Mouse (Mus musculus) left cerebral cortex, postnatal 25 days (tissue): Measurements from ENCODE around the gene Dhrs7b. TPM values are rescaled to one million over a fixed set of nuclear protein-coding genes. Genes with fewer than 3 reads are reported as not detected.
"Not testable (repeated sequence)": the region's sequence is repeated elsewhere in the genome, so short reads cannot be mapped to it uniquely, and the experiment has no call there.

Experiments
- DNase-seq, 2 experiments: peaks; one replicate each; pipeline ENCODE4 v3.0.0; 2022; ENCODE audit warnings: low spot score in 2 of 2, mixed read lengths in 1 of 2
- intact Hi-C: fragments of 180-260 bp; cut with DNase I; formaldehyde crosslinking; loops from one replicate; pipeline ENCODE4 v1.15.1; 2025
- total RNA-seq, 2 experiments: library from RNA; stranded (reverse); gene quantifications; 2 replicates each; pipeline ENCODE4 v1.2.3; 2021

Dhrs7b gene
- total RNA-seq, 2 experiments from 2014 or later = 29.8 to 30.1 TPM

- DNase-seq, intact Hi-C loops: not testable (repeated sequence)
Observed at GRCm38 (mm10) chr11:60886986-60887385, 56.6 kb downstream of the Dhrs7b start.

DNA sequence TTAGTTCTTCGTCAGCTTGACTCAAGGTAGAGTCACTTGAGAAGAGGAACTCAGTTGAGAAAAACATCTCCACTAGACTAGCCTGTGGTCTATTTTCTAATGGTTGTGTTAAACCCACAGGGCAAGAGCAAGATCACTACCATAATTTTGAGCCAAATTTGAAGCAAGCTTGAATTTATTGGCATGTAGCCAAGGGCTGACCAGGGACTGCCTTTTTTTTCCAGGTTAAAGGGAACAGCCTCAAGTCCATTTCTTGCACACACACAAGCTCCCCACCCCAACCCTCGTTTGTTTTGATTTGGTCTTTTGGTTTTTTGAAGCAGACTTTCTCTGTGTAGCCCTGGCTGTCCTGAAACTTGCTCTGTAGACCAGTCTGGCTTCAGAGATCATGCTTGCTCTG is 59.4 kb downstream of the Dhrs7b start:
- DNase-seq = no peak
- intact Hi-C loops = no loop called here

GRCm38 (mm10) chr11:60890286-60890685 is 59.9 kb downstream of the Dhrs7b start:
- intact Hi-C loops = no loop called here
- no peak for DNase-seq

DNA sequence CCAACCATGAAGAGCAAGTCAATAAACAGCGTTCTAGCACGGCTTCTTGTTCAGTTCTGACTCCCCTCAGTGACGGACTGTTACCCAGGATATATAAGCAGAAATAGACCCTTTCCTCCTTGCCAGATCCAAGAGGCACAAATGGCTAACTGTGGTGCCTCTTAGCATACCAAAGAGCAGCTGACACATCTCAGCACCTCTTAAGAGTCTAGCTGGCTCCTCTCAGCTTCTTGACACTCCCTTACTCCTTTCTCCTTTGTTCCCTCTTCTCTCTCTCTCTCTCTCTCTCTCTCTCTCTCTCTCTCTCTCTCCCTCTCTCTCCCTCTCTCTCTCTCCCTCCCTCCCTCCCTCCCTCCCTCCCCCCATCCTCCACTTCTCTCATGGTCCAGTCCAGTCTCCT is 60.3 kb downstream of the Dhrs7b start:
- intact Hi-C loops = no loop called here
- no peak for DNase-seq

GRCm38 (mm10) chr11:60895915-60896314 is 65.5 kb downstream of the Dhrs7b start:
- intact Hi-C loops = no loop called here
- DNase-seq = no peak

DNA sequence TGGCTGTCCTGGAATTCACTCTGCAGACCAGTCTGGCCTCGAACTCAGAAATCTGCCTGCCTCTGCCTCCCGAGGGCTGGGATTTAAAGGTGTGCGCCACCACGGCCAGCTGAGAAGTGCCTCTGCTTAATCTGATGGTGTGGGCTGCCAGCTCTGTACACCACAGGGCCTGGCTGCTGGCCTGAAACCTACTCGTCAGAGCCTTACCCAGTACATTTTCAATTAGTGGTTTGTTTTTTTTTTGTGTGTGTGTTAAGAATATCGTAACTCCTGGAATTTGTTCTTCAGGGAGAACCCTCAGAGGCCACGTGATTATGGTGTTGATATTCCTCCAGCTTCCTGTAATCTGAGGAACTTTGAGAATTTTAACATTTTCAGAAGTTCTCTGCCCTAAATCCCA is 71.6 kb downstream of the Dhrs7b start:
- no peak for DNase-seq
- intact Hi-C loops = no loop called here

DNA sequence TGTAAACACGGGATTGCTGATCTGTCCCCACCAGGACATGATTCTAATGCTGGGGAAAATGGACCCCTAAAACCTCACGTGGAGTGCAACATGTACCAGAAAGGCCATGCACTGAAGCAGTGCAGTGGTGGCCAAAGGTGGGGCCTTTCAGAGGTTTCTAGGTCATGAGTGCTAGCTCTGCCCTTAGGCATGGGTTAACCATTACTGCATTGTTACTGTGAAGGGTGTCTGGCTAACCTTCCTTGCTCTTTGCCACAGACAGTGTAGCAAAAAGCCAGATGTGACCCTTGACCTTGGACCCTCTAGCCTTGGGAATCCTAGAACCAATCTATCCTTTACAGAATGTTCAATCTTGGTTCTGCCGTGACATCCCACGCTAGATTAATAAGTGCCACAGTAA is 72.1 kb downstream of the Dhrs7b start:
- intact Hi-C loops = no loop called here
- DNase-seq = no peak

- no peak for DNase-seq
- intact Hi-C loops = no loop called here
Observed at GRCm38 (mm10) chr11:60903661-60904061, 73.2 kb downstream of the Dhrs7b start.

- intact Hi-C loops = no loop called here
- no peak for DNase-seq
Observed at GRCm38 (mm10) chr11:60905407-60906120, 75.1 kb downstream of the Dhrs7b start.

GRCm38 (mm10) chr11:60906449-60906848 is 76.0 kb downstream of the Dhrs7b start:
- DNase-seq = no peak
- intact Hi-C loops = no loop called here

GRCm38 (mm10) chr11:60908073-60908472 is 77.6 kb downstream of the Dhrs7b start:
- intact Hi-C loops = no loop called here
- DNase-seq = no peak

DNA sequence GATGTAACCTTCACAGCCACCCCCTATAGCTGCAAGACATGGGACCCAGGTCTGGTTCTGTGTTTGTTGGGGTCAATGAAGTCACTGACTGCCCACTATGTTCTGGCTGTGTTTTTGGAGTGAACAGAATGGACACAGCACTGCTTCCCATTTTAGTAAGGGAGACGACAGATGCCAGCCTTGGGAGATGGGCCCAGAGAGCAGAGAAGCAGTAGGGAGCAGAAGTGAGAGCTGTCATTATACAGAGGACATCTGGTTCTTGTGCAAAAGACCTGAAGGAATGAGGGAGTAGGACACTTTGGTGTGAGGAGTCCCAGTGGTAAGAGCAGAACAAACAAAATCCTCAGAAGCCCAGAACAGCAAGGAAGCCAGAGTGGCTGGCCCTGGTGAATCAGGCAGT is 79.2 kb downstream of the Dhrs7b start:
- no peak for DNase-seq
- intact Hi-C loops = no loop called here

Other genes with a start within 250 kb of the Dhrs7b start
- gene Llgl1, start 130.9 kb upstream of the Dhrs7b start, total RNA-seq = 10 to 100 TPM; 37.1 to 40.6 TPM
- gene Flii, start 103.4 kb upstream of the Dhrs7b start, total RNA-seq = 10 to 100 TPM; 49.2 to 53.8 TPM
- gene Mief2, start 102.2 kb upstream of the Dhrs7b start, total RNA-seq = 10 to 100 TPM; 22.5 to 23.0 TPM
- 1 to 10 TPM; 4.2 to 5.1 TPM for gene Top3a, start 53.3 kb upstream of the Dhrs7b start, total RNA-seq
- 10 to 100 TPM; 30.1 to 32.5 TPM for gene Smcr8, start 53.1 kb upstream of the Dhrs7b start, total RNA-seq
- 1 to 10 TPM; 1.9 to 2.7 TPM for gene Shmt1, start 18.9 kb upstream of the Dhrs7b start, total RNA-seq
- 10 to 100 TPM; 28.5 to 28.7 TPM for gene Tmem11, start 48.6 kb downstream of the Dhrs7b start, total RNA-seq
- gene Natd1, start 84.1 kb downstream of the Dhrs7b start, total RNA-seq = 10 to 100 TPM; 10.3 to 11.1 TPM
- 10 to 100 TPM; 14.0 to 14.1 TPM for gene Map2k3, start 101.4 kb downstream of the Dhrs7b start, total RNA-seq
- 10 to 100 TPM; 17.4 to 19.6 TPM for gene Kcnj12, start 191.9 kb downstream of the Dhrs7b start, total RNA-seq